Mouse (Mus musculus): ENCODE measurements around the gene Asap3. TPM values are rescaled to one million over a fixed set of nuclear protein-coding genes. Genes with fewer than 3 reads are reported as not detected.

Asap3 gene
- total and polyA plus RNA-seq, 2 experiments from 2014 or later = 4.1 to 9.1 TPM

DNA sequence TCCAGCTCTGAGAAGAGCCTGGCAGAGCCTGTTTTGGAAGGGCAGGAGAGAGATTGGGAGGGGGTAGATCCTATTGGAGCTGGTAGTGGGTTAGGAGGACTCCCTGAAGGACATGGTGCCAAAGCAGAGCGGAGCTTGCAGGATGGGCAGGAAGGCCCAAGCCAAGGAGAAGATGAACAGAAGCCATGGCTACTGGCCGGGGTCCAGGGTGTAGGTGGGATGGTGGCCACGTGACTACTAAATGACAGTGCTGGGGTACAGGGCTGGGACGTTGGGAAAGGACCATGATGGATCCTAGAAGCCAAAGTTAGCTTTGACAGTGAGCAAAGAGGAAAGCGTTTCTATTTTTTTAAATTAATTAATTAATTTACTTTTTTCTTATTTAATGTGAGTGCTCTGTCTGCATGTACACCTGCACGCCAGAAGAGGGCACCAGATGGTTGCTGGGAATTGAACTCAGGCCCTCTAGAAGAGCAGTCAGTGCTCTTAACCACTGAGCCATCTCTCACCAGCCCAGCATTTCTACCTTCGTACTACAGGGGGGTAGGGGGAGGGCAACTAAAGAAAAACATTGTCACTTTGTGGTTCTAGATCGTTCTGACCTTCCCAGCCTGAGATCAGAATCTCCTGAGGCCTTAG is 36.0 kb downstream of the Asap3 start:
- Histone ChIP-seq H3K4me3 (ENCODE audit: low read length) (no peak overlapping the region), H3K4me2 (ENCODE audit: low read depth, low read length) (no peak overlapping the region), H3K9me3 (ENCODE audit: low read length) (no peaks in the 10 kb centered on the region), H3K27me3 (ENCODE audit: insufficient read depth, low read length) (peaks cover 9% of the 10 kb centered on the region; the same call in 1 of the 2 replicates), H3K9ac (replicated peaks; ENCODE audit: low read length) (no peak overlapping the region), H3K36me3 (ENCODE audit: insufficient read depth, low read length) (no peaks in the 10 kb centered on the region), H3K4me1 (ENCODE audit: insufficient read depth, low read length) (no peaks in the 10 kb centered on the region), H3K27ac (no peak overlapping the region)
- DNase-seq (ENCODE audit: low spot score) (no peak), ATAC-seq (no peak)
- 43% methylated on average over 8 of the region's 8 CpGs for WGBS
- TF ChIP-seq CTCF (IDR thresholded peaks at IDR 0.05; ENCODE audit: low read depth) = peak; percentile 59

DNA sequence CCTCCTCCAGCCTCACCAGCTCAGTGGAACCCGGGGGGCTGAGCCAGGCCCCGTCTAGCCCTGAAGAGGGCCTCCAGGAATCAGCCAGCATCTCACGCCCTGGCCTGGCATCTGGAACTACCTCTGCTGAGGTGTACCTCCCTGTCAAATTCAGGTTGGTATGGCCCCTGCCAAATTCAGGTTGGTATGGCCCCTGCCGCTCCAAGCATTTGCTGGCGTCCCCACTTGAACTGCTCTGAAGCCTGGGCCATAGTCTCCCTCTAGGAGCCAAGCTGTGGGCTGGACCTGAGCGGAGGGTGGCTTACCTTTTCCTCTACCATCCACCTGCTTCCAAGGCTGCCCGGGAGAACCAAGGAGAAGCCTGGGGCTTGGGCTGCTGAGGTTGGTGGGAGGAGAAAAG is 36.6 kb downstream of the Asap3 start:
- Histone ChIP-seq H3K4me1 (ENCODE audit: insufficient read depth, low read length) (peaks cover 2% of the 10 kb centered on the region; the same call in 1 of the 2 replicates), H3K4me2 (ENCODE audit: low read depth, low read length) (no peak overlapping the region), H3K27ac (no peak overlapping the region), H3K9me3 (ENCODE audit: low read length) (no peaks in the 10 kb centered on the region), H3K9ac (replicated peaks; ENCODE audit: low read length) (no peak overlapping the region), H3K36me3 (ENCODE audit: insufficient read depth, low read length) (no peaks in the 10 kb centered on the region), H3K27me3 (ENCODE audit: insufficient read depth, low read length) (peaks cover 9% of the 10 kb centered on the region), H3K4me3 (ENCODE audit: low read length) (no peak overlapping the region)
- no peak for TF ChIP-seq CTCF (IDR thresholded peaks at IDR 0.05; ENCODE audit: low read depth)
- DNase-seq (ENCODE audit: low spot score) = no peak
- ATAC-seq = no peak
- WGBS = 87% methylated on average over 7 of the region's 7 CpGs

DNA sequence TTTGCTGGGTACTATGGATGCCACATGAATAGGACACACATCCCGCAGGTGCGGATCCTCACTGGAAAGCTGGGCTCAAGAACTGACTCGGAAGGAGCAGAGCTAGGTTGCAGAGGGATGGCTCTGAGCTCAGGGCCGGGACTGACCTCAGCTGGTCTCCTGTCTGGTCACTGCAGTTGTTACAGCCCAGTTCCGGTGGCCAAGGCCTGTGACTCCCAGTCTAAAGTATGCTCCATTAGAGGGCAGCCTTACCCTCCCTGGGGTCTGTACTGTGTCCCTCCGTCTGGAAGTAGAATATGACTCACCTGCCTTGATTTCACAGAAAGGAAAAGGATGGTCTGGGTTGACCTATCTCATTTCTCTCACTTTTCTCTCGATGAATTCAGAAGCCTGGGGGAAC is 38.0 kb downstream of the Asap3 start:
- ATAC-seq = no peak
- WGBS = 74% methylated on average over 7 of the region's 7 CpGs
- peaks cover 9% of the 10 kb centered on the region; the same call in 1 of the 2 replicates for H3K4me1 ChIP-seq (ENCODE audit: insufficient read depth, low read length)

DNA sequence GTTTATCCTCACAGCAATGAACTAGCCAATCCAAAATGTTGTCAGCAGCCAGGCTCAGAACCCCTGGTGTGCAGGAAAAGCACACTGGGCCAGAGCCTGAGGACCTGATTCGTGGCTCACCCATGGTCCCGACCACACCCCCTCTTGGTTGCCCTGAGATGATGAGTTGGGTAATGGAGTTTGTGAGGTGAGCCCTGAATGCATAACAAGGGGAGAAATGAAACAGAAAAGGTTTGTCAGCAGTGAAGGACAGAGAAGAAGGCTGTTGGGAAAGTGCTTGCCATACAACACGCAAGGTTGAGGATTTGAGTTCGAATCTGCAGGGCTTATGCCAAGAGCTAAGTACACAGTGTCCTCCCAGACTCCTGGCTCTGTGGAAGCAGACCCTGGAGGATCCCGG is 39.5 kb downstream of the Asap3 start:
- no peak overlapping the region for H3K4me3 ChIP-seq (ENCODE audit: low read length)
- 32% methylated on average over 5 of the region's 5 CpGs for whole genome bisulfite sequencing
- H3K4me1 ChIP-seq (ENCODE audit: insufficient read depth, low read length) = peaks cover 9% of the 10 kb centered on the region; the same call in 1 of the 2 replicates
- DNase-seq (ENCODE audit: low spot score) (no peak), ATAC-seq (no peak)
- no peak overlapping the region for H3K4me2 ChIP-seq (ENCODE audit: low read depth, low read length)
- H3K27ac ChIP-seq = no peak overlapping the region
- no peaks in the 10 kb centered on the region for H3K9me3 ChIP-seq (ENCODE audit: low read length)
- no peak for TF ChIP-seq CTCF (IDR thresholded peaks at IDR 0.05; ENCODE audit: low read depth)
- peaks cover 33% of the 10 kb centered on the region for H3K27me3 ChIP-seq (ENCODE audit: insufficient read depth, low read length)
- no peak overlapping the region for H3K9ac ChIP-seq (replicated peaks; ENCODE audit: low read length)
- H3K36me3 ChIP-seq (ENCODE audit: insufficient read depth, low read length) = no peaks in the 10 kb centered on the region

More for the DNA sequence above, 38.0 kb downstream of the Asap3 start:
- no peak overlapping the region for H3K4me3 ChIP-seq (ENCODE audit: low read length)
- H3K4me2 ChIP-seq (ENCODE audit: low read depth, low read length) = no peak overlapping the region
- TF ChIP-seq CTCF (IDR thresholded peaks at IDR 0.05; ENCODE audit: low read depth) = no peak
- H3K27ac ChIP-seq = no peak overlapping the region
- no peaks in the 10 kb centered on the region for H3K9me3 ChIP-seq (ENCODE audit: low read length)
- H3K27me3 ChIP-seq (ENCODE audit: insufficient read depth, low read length) = peaks cover 21% of the 10 kb centered on the region
- no peaks in the 10 kb centered on the region for H3K36me3 ChIP-seq (ENCODE audit: insufficient read depth, low read length)
- no peak for DNase-seq (ENCODE audit: low spot score)
- no peak overlapping the region for H3K9ac ChIP-seq (replicated peaks; ENCODE audit: low read length)

DNA sequence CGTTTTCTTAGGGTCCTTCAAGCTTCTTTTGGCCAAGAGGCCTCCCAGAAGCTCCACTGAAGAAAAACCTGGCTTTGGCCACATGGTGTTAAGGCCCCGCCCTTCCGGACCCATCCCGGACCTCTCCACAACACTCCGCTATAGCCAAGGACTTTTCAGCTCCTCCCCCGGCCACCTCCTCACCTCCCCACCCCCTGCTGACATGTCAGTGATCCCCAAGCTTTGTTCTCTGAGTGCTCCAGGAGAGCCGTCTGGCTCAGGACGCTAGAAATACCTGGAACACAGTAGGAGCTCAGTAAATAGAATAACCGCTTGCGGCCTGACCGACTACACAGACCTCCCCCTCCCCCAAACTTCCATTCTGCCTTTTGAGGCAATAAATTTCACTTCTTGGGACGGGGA is 40.4 kb downstream of the Asap3 start:
- ATAC-seq = no peak
- no peak overlapping the region for H3K4me2 ChIP-seq (ENCODE audit: low read depth, low read length)

DNA sequence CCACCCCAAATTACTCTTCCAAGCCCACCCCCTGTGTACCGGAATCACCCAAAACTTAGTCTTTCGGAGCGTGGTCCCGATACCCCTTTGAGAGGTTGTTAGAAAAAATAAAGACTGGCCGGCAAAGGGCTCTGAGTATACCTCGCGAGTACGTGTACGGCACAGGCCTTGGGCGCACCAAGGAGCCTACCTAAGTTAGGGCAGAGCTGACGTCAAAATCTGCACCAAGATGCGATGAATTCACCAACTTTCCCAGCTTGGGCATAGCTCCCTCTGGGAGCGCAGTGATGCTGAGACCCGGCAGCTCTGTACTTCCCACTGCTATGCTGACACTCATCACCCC is 41.2 kb downstream of the Asap3 start:
- TF ChIP-seq CTCF (IDR thresholded peaks at IDR 0.05; ENCODE audit: low read depth) = no peak
- no peak overlapping the region for H3K27ac ChIP-seq
- DNase-seq (ENCODE audit: low spot score) (peak; percentile 11), ATAC-seq (no peak)
- H3K36me3 ChIP-seq (ENCODE audit: insufficient read depth, low read length) = no peaks in the 10 kb centered on the region
- H3K4me2 ChIP-seq (ENCODE audit: low read depth, low read length) = peak overlapping the region; percentile 54
- H3K27me3 ChIP-seq (ENCODE audit: insufficient read depth, low read length) = peaks cover 36% of the 10 kb centered on the region
- WGBS = 1% methylated on average over 14 of the region's 14 CpGs
- H3K4me3 ChIP-seq (ENCODE audit: low read length) = peak overlapping the region; percentile 35
- no peaks in the 10 kb centered on the region for H3K9me3 ChIP-seq (ENCODE audit: low read length)
- peak overlapping the region; percentile 28; the same call in 1 of the 2 replicates for H3K9ac ChIP-seq (replicated peaks; ENCODE audit: low read length)
- peaks cover 9% of the 10 kb centered on the region; the same call in 1 of the 2 replicates for H3K4me1 ChIP-seq (ENCODE audit: insufficient read depth, low read length)

More for the DNA sequence above, 40.4 kb downstream of the Asap3 start:
- no peak overlapping the region for H3K4me3 ChIP-seq (ENCODE audit: low read length)
- peaks cover 9% of the 10 kb centered on the region; the same call in 1 of the 2 replicates for H3K4me1 ChIP-seq (ENCODE audit: insufficient read depth, low read length)
- no peak overlapping the region for H3K9ac ChIP-seq (replicated peaks; ENCODE audit: low read length)
- no peaks in the 10 kb centered on the region for H3K36me3 ChIP-seq (ENCODE audit: insufficient read depth, low read length)
- peaks cover 36% of the 10 kb centered on the region for H3K27me3 ChIP-seq (ENCODE audit: insufficient read depth, low read length)
- H3K9me3 ChIP-seq (ENCODE audit: low read length) = no peaks in the 10 kb centered on the region
- no peak for TF ChIP-seq CTCF (IDR thresholded peaks at IDR 0.05; ENCODE audit: low read depth)
- no peak overlapping the region for H3K27ac ChIP-seq
- DNase-seq (ENCODE audit: low spot score) = no peak
- WGBS = 8% methylated on average over 12 of the region's 12 CpGs
